Mouse (Mus musculus) neural tube, embryonic 10.5 days (tissue): Measurements from ENCODE around the gene Rapgef6.

Source experiments
- DNase-seq: peaks from one replicate; pipeline ENCODE4 v3.0.0-alpha.2; 2017; ENCODE audit warnings: low spot score; ENCODE audit errors: extremely low spot score

Rapgef6 gene

GRCm38 (mm10) chr11:54522529-54523430, at the start of gene Rapgef6:
TSS of gene Rapgef6 (plus strand) at chr11:54522847.
- DNase-seq = peak; percentile 100

DNA sequence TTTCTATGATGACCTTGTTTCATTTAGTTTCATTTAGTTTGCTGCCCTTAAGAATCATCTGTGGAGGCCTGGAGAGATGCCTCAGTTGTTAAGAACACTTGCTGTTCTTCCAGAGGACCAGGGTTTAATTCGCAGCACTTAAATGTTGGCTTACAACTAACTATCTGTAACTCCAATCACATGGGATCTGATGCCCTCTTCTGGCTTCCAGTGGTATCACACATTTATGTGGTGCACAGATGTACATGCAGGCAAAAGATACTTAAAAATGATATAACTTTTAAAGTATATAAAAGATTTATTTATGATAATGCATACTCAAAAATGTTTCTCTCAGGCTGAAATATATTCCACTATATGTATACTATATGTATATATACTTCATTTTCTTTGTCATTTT, 44.2 kb upstream of the Rapgef6 start:
- no peak for DNase-seq

GRCm38 (mm10) chr11:54486041-54486440, 36.6 kb upstream of the Rapgef6 start:
- no peak for DNase-seq

DNA sequence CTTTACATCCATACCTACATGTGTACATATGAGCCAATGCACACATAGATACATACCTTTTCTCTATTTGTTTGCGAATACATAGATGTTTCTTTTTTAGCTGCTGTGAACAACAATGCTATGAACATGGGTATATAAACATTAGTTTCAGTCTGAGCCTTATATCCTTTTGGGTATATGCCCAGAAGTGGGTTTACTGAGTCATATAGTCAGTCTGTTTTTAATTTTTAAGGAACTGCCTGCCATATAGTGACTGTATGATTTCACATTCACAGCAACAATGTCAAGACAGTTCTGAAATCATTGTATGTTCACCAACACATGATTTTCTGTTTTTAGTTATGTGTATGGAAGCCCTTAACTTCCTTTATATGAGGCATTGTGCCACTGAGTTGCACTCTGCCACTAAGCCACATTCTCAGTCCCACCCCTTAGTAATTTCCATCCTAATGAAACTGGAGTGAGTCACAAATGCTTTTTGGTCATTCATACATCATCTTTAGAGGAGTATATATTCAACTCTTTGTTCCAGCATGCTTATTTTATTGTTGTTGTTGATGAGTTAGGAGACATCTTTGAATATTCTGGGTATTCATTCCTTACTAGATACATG, 30.6 kb upstream of the Rapgef6 start:
- no peak for DNase-seq

- DNase-seq = no peak
Measured at GRCm38 (mm10) chr11:54492559-54492958, 30.1 kb upstream of the Rapgef6 start.

DNA sequence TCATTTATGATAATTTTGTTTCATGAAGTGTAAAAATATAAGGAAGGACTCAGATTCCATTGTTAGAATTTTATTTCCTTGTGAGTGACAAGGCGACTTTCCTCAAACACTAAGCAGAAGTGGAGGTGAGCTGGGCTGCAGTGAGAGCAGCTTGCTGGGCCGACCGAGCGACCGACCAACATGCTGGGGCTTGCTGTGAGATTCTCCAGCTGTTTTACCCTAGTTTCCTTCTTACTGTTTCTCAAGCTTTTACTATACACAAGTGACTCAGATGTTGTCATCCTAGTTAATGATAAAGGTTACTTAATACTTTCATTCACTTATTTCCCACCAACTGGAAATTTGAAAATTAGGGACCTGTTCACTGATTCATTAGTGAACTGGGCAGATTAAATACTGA, 22.8 kb upstream of the Rapgef6 start:
- no peak for DNase-seq

- no peak for DNase-seq
Measured at GRCm38 (mm10) chr11:54502546-54503245, 20.0 kb upstream of the Rapgef6 start.

DNA sequence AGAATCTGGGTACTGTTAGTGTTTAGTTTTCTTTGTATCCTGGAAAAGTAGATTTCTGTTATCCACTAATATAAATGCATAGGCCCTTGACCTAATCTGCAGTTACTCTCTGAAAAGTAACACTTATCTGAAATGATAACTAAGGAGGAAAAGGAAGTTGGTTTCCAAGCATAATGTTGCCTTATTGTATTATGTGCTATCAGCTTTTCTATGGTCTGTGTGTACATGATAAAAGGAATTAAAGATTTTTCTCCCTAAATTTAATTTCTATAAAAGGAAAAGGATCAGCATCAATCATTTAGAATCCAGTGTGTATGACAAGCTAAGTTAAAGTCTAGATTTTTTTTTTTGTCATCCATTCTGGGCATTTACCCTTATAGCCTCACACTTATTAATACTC, 9.1 kb upstream of the Rapgef6 start:
- no peak for DNase-seq

DNA sequence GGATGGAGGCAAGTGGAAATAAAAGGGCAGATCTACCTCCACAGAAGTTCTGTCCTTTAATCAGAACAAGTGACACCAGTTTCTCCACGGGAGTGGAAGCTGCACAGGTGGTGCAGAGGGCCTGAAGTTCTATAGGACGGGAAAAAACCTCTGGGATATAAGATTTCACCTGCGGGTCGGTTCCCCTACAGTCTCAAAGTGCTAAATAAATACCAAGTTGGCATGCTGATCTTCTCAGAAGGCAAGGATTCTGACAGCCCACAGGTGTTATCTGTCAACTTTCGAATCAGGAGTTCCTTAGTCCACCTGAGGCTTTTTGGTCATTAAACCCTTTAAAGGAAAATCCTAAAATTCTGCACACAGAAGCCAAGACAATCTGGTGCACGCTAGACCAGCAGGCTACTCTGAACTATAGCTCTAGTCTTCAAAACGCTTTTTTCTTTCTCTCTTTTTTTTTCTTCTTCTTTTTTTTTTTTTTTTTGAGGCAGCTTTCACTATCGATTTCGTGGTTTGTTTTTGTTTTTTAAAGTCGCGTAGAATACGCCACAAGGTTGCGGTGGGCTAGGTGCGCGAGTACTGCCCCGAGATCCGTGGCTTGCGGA, 619 bp upstream of the Rapgef6 start:
- DNase-seq = peak; percentile 17

DNA sequence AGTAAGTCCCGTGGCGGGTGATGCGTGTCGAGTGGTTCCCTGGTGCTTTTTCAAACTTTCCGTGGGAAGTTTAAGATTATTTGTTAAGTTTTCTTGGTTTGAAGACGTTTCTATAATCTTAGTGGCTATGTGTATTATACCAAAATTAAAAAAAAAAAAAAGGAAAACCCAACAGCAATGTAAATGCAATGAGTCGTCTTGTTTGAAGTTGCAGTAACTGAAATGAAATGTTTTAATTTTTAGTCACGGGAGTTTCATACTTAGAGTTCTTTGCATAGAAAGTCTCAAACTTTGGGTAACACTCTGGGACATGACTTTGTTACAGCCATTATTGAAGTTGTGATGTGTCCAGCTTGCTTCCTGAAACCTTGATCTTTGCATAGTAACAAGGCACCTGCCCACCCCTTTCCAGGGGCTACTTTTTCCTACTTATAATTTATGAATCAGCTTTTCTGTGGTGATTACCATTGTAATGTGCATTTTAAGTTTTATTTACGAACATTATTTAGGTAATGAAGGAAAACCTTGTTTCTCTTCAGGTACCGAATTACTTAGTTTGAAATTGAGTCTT, 869 bp downstream of the Rapgef6 start:
- DNase-seq = no peak

DNA sequence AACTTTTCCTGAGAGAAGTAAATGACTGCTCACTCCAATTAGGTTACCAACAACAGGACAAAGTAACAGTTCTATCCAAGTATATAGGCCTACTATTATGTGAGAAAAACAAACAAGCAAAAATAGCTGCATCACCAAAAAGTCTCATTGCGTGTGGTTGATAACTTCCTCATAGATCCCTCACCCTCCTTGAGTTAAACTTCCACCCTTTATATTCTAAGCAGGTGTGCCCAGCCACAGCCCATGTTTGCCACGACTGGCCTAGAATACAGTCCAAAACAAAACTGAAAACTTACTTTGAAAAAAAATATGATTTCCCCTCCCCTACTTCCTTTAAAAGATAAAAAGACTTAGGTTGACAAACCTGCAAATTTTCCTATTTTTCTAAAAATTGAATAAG, 5.4 kb downstream of the Rapgef6 start:
- DNase-seq = no peak

GRCm38 (mm10) chr11:54530391-54530790, 7.7 kb downstream of the Rapgef6 start:
- no peak for DNase-seq

- no peak for DNase-seq
Measured at GRCm38 (mm10) chr11:54530916-54531315, 8.3 kb downstream of the Rapgef6 start.

DNA sequence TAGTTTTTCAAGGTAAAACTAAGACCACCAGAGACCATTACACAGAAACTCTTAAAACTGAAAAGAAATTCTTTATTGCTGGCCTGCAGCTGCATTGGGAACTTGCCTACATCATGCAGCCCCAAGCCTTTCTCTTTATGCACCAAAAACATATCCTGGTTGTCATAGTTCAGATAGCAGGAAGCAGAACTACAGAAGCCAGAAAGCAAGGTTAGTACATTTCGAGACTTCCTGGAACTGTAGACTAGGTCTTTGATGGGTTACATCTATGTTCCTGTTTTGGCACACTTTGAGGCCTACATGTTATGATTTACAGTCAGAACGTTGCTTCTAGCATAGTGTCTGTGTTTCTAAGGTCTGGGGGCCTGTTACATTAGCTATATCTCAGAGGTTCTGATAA, 11.2 kb downstream of the Rapgef6 start:
- no peak for DNase-seq

GRCm38 (mm10) chr11:54534871-54535270, 12.2 kb downstream of the Rapgef6 start:
- peak; percentile 58 for DNase-seq

DNA sequence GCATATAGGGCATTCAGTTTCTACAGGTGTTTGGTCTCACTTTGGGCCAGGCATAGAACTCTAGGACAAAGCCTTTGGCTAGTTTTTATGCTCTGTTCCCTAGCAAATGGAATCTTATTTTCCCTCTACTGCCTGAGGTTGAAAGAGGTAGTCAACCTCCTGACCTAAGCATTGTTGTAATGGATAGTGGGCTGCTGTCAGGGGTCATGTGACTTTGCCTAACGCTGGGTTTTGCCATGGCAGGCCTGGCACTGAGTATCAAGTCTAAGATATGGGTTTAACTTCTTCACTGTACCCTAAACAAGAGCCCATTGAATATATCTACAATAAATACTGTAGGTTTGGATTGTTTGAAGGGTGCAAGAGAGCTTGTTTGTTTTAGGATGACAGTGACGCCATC, 16.4 kb downstream of the Rapgef6 start:
- no peak for DNase-seq

- no peak for DNase-seq
Measured at GRCm38 (mm10) chr11:54539486-54539885, 16.8 kb downstream of the Rapgef6 start.

DNA sequence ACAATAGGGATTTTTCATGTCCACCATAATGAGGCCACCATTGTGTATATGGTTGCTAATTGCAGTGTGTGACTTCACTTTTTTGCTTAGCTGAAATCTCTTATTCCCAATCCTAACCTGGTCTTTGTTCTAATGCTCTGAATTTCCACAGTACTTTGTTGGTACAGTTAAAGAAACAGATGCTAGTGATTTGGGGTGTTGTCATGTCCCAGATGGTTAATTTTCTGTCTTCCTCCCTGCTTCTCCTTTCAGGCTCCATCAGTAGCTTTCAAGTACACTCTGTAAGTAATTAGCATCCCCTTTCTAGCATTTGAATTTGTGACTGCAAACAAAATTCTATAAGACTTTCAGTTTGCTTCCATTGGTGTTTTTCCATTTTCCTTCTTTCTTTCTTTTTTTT, 17.7 kb downstream of the Rapgef6 start:
- DNase-seq = no peak

DNA sequence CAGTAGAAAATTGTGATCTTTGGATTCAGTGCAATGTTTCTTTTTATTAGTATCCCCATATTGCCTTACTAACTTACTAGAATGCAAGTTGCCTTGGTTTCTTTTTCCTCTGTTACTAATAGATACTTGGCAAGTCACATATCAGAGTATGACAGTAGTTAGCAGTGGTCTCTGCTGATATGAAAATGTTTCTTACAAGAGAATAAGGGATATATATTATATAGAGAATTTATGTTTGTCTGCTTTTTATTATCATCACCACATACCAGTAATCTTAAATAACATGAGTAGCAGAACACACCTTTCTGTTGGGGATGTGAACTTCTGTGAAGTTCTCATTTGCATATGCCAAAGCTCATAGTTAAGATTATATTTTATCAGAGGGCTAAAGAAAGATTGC, 19.8 kb downstream of the Rapgef6 start:
- no peak for DNase-seq

DNA sequence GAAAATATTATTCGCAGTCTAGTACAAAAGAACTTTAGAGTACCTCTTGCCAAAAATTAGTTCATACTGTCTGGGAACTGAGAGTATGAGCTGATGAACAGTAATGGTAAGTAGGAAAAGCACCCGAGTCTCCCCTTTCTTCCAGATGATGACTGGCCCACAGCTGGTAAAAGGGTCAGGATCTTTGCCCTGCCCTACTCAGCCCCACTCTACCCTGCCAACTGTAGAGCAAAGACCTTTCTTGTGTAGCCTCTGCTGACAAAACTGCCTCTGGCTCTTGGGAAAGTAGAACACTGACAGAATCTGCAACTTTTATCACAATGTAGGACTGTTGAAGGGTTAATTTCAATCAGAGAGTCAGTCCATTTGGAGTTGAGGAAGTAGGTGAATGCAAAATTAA, 32.3 kb downstream of the Rapgef6 start:
- no peak for DNase-seq

DNA sequence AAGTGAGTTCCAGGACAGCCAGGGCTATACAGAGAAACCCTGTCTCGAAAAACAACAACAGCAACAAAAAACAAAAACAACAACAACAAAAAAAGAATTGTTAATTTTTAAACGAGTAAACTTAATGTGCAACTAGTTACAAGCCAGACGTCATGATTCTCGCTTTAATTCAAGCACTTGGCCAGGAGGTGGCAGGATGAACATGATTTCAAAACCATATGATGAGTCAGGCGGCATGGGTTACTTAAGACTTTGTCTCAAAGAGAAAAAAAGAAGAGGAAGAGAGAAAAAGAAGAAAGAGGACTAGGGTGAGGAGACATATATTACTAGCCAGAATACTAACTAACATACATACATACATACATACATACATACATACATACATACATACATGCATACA, 40.1 kb downstream of the Rapgef6 start:
- DNase-seq = no peak

DNA sequence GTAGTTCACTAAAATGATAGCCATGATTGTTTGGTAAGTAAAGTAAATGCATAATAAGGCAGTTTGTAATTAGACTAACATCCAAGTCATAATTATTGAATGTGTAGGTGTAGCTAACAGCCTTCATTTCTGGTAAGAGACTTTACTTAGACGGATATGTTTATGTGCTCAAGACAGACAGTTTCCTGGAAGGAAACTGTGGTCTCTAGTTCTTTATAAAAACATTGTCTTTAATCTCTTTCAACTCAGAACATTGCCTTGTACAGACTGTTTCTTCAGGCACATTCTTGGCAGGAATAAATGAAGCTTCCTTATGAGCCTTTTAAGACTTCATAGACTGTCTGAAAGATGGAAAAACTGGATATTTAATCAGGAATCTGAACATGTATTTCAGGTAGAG, 45.3 kb downstream of the Rapgef6 start:
- DNase-seq = no peak
